Mouse (Mus musculus) liver, adult 2 months (tissue): ENCODE measurements around the gene Sec14l3.

Source experiments
- CTCF ChIP-seq: fragments of 200-500 bp; IDR thresholded peaks from 2 replicates; pipeline ENCODE4 v1.5.1; 2011; ENCODE audit warnings: low read depth, low read length, control low read depth
- POLR2A ChIP-seq: fragments of 200-500 bp; IDR thresholded peaks from 2 replicates; pipeline ENCODE4 v1.6.1; 2011; ENCODE audit warnings: low read length, control low read depth; ENCODE audit not compliant: insufficient read depth; ENCODE audit errors: extremely low read depth

DNA sequence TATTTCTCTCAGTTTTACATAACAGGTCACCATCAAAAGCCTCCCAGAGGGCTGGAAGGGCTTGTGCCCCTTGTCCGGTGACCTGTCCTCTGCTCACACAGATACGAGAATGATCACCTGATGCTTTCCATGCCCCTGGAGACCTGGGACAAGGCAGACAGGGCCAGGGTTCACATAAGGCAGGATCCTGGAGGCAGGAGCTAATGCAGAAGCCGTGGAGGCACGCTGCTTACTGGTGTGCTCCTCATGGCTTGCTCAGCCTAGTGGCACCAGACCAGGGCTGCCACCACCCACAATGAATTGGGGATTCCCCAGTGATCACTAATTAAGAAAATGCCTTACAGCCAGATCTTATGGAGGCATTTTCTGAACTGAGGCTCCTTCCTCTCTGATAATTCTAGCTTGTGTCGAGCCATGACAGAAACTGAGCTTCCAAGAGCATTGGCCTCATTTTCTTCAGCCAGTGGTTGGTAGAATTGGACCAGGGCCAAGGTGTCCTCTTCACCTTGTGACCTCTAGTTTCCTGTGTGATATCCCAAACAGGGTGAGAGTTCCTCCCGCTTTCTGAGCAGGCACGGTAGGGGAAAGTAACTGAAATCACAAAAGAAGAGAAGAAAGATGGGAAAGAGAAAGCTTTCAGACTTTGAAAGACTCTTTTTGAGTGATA is 13.8 kb downstream of the Sec14l3 start:
- no peak for TF ChIP-seq CTCF
- TF ChIP-seq POLR2A = no peak
